Mouse (Mus musculus) spleen, adult 2 months (tissue): ENCODE measurements around the gene Tff3.

Experiments
- CTCF ChIP-seq: fragments of 200-500 bp; IDR thresholded peaks from 2 replicates; pipeline ENCODE4 v1.5.1; 2011; ENCODE audit warnings: mild to moderate bottlenecking, inconsistent platforms; ENCODE audit not compliant: insufficient read depth, insufficient read length, insufficient replicate concordance; ENCODE audit errors: extremely low read depth
- POLR2A ChIP-seq: fragments of 200-500 bp; IDR thresholded peaks from 2 replicates; pipeline ENCODE4 v1.6.1; 2011; ENCODE audit warnings: low read depth, low read length, inconsistent platforms

DNA sequence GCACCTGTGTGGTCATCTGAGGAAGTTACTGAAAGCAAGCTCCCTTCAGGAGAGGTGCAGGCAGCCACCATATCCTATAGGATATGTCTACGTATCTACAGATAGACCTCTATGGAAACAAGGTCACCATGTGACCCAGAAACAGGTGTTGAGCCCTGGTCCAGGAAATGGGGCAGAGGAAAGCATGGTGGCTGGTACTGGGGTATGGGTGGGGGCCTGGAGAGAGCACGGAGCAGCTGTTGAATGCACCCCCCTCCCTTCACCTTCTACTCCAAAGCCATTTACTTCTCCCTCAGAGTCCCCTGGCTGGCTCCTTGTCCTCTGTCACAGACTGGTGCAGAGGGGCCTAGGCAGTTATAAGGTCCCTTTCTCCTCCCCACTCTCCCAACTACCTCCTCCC is 34.4 kb upstream of the Tff3 start:
- TF ChIP-seq POLR2A (no peak), CTCF (no peak)
